Mouse (Mus musculus) heart, postnatal 0 days (tissue): ENCODE data around the gene Clec3a.

Experiments used
- CTCF ChIP-seq: IDR thresholded peaks from 2 replicates; pipeline ENCODE4 v1.5.1; 2016; ENCODE audit warnings: antibody characterized with exemption, control low read depth, low read depth
- EP300 ChIP-seq: IDR thresholded peaks from 2 replicates; pipeline ENCODE4 v1.6.1; 2016; ENCODE audit warnings: antibody characterized with exemption, low read depth

GRCm38 (mm10) chr8:114387494-114387893 lies 30.4 kb upstream of the Clec3a start:
- TF ChIP-seq EP300 (no peak), CTCF (no peak)
